Mouse (Mus musculus) heart, adult 2 months (tissue): ENCODE data around the gene Xylt2.

Experiments
- CTCF ChIP-seq: fragments of 200-600 bp; IDR thresholded peaks from 2 replicates; pipeline ENCODE4 v1.8.1; 2022; ENCODE audit warnings: antibody characterized with exemption, mild to moderate bottlenecking, moderate library complexity
- EP300 ChIP-seq: fragments of 200-500 bp; IDR thresholded peaks from 2 replicates; pipeline ENCODE4 v1.6.1; 2011; ENCODE audit warnings: low read depth, low read length, control low read depth; ENCODE audit not compliant: insufficient read depth
- POLR2A ChIP-seq: fragments of 200-500 bp; IDR thresholded peaks from 2 replicates; pipeline ENCODE4 v1.6.1; 2011; ENCODE audit warnings: mild to moderate bottlenecking, low read depth, low read length, control low read depth; ENCODE audit not compliant: insufficient read depth

GRCm38 (mm10) chr11:94719216-94719615 lies 41.9 kb upstream of the Xylt2 start:
- TF ChIP-seq CTCF, result no peak
- TF ChIP-seq EP300, result no peak
- TF ChIP-seq POLR2A, result no peak
